Mouse (Mus musculus): ENCODE results near the gene Mtmr2.

Mtmr2 gene

DNA sequence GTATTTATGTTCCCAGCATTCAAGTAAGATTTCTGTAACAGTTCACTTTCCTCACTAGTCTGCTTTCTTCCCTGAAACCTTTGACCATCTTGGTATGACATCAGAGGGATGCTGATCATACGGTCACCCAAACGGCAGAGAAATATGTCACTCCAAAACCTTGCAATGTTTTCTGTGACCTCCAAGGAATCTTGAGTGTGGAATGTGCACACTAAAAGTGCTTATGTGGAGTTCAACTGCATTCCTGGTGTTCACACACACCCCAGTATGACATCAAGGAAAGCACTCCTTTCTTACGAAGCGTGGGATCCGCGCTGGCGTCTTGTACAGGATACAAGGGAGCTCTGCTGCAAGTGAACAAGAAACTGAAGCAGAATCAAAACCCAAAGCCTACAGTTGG, 58.6 kb downstream of the Mtmr2 start:
- in situ Hi-C loops (cut with MboI): no loop called here

DNA sequence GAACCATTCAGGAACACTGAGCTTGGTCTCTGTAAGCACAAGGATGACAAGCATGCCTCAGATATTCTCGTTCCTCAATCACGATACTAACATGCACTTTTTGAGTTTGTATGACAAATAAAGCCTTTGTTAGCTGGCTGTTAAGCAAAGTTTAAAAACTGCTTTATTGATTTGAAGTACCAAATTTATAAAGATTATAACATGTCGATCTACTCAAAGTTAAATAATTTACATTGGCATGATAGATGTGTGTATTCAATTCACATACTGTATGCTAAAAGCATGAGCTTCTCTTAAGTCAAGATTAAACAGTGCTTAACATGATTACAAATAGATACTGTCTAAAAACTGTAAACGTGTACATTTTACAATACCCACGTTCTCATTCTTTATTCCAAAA, 59.4 kb downstream of the Mtmr2 start:
- in situ Hi-C loops (cut with MboI): no loop called here

DNA sequence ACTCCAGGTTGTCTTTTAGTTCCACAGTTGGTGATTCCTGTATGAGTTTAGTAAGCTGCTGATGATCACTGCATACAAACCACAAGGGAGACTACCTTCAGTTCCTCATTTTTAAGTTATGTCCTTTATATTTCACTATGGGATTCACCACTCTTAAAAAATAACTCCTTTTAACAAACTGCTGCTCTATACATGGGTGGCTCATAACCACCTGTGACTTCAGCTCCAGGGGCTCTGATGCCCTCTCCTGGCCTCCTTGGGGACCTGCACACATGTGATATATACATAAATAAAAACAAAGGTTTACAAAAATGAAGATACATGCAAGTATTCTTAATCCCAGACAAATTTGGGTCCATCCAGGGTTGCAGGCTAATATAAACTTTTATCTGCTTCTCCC, 61.7 kb downstream of the Mtmr2 start:
- in situ Hi-C loops (cut with MboI): no loop called here

DNA sequence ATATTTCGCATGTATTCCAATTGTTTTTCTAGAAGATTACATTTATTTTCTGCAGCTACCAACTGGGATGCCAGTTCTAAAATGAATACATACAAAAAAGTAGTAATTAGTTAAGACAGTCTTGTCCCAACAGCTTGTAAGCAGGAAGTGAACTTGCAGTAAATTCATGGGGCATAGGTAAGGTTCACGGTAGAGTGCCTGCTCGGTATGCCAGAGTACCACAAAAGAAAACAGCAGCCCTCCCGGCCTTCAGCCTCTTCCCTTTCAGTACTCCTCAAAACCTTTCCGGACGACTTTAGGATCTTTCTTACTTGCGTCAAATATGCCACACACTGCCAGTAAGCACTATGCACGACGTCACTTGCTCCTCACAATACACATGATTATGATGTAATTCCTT, 70.2 kb downstream of the Mtmr2 start:
- in situ Hi-C loops (cut with MboI): no loop called here

DNA sequence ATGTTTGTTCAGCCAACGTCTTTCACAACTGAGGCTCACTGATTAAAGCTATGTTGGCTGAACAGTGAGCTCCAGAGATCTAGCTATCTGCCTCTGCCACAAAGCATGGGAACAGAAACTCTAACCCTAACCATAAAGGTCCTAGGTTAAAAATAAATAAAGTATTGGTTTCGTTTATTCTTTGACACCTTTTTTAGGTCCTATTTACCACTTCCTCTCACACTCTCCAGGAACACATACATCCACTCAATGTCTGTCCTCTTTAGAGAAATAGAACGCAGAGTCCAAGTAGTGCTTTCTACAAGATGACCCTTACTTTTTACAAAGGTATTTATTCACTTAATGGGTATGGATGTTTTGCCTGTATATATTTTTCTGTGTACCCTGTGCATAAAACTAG, 72.6 kb downstream of the Mtmr2 start:
- in situ Hi-C loops (cut with MboI): no loop called here

DNA sequence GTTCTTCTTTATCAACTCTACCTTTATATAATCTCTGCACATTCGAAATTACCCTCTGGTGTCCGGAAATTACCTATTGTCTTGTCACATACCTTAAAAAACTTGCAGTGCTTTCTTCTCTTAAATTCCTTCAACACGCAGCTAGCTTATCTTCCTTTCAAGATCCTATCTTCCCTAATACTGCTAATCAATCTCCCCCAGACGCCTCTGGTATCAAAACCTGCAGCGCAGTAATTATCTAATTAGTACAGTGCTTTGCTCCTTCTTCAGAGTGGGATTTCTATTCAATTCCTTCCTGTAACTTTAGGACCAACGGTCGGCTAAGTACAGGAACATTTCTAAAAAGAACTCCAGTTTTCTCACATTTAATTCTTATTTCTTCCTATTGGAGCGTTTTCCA, 77.7 kb downstream of the Mtmr2 start:
- in situ Hi-C loops (cut with MboI): no loop called here

DNA sequence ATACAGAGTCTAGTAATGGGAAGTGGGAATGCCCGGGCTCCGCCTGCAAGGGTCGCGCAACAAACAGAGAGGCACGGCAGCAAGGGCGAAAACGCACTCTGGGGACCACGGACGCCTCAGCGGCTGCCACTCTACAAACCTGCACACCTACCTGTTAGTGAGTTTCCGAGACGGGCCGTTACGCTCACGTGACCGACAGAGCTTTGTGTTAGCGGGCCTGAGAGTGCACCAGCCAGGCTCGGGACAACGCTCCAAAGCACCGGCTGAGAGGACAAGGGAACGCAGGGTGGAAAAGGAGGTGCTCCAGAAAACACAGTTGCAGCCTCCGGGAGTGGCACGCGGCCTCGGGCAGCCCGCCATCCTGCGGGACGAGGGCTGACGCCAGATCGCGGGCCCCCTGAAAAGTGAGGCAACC, 78.2 kb downstream of the Mtmr2 start:
- in situ Hi-C loops (cut with MboI): no loop called here

DNA sequence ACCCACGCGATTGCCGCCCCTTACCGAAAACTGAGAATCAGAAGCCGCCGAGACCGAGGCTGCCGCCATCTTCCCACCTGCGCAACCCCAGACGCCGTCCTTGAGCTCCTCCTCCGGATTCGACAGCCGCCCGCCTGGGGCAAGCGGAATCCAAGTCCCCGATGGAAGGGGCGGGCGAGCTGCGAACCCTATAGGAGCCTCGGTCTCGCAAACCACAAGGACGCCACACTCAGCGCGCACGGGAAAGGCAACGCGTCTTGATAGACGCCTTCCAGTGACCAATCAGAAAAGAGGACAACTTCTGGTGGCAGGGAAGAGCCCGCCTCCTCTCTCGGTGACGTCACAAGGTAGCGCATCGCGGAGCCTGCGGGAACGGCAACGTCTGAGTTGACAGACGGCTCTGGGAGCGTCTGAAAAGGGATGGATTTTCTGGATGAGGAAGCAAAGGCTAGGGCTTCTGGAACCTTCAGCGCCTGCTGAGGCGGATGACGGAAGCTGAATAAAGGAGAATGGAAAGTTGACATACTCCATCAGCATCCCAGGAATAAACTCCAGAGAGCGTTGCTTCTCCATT, 78.7 kb downstream of the Mtmr2 start, which contains the start of gene Cep57:
TSS of gene Cep57 (minus strand) at position 276 of the 574 bp plus-strand sequence.
- in situ Hi-C loops (cut with MboI): no loop called here

DNA sequence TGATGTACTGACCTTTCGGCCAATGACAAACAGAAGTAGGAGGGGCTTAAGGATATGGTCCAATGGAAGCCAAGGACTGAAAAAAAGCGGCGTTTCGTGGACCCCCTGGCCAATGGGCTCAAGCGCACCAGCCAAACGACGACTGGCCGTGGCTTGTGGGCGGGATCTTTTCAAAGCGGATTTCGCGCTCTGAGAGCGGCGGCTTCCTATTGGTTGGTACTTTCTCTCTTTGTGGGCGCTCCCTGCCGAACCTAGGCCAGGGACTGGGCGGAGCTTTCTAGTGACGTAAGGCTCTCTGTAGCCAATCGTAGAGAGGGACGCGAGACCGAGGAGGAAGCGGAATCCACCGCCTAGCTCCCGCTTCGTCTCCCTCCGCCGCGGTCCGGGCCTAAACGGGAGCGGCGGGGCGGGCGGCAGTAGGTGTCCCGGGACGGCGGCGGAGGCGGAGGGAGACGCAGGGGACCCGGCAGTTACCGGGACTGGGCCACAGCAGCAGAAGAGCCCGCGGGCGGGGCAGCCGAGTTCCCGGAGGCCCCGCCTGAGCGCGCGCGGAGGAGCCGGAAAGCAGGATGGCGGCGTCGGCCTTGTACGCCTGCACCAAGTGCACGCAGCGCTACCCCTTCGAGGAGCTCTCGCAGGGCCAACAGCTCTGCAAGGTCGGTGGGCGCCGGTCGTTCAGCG, 79.3 kb downstream of the Mtmr2 start, which contains the start of gene Fam76b:
TSS of gene Fam76b (plus strand) at position 311 of the 681 bp plus-strand sequence.
- in situ Hi-C loops (cut with MboI): no loop called here

DNA sequence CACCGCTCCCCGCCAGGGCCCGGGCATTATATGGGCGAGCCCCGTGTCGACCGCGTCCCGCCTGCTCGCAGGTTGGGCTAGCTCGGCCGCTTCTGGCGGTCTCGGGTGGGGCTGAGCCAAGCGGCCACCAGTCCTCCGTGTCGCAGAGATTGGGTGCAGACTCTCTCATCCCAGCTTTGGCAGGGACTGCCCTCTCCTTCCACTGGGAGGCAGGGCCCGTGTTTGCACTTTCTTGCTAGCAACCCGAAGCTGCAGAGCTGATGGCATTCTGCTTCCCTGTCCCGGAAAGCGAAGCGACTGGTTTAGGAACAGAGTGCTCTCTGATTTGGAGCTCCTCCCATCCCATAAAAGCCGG, 79.9 kb downstream of the Mtmr2 start:
- in situ Hi-C loops (cut with MboI): no loop called here

DNA sequence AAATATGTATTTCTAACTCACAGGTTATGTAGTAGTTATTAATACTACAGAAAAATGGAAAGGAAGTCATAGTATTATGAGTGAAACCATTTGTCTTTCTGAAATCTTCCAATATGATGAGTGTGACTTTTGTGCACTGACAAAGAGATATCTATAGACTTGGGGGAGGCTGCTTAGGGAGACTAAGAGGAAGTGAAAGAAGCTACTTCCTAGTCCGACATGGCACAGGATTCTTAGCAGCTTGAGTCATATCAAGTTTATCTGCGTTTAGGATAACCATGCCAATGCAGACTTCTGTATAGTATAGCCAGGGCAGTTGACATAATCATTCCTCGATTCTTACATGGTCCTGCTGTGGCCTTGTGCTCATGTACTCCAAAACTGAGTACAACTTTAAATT, 87.0 kb downstream of the Mtmr2 start:
- in situ Hi-C loops (cut with MboI): no loop called here

DNA sequence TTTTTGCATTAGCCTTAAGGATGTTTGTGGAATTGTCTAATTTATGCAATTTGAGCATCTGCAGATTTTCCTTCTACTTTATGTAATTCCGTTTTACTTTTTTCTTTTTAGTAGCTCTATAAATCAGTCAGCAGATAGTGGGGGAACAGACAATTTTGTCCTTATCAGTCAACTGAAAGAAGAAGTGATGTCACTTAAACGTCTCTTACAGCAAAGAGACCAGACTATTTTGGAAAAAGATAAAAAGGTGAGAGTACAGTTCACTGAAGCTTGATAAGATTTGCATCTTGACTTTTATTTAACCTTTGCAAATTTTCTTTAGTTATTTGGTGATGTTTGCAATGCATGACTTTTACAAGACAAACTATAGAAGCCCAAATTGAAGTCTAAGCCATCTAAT, 88.5 kb downstream of the Mtmr2 start:
- in situ Hi-C loops (cut with MboI): no loop called here

DNA sequence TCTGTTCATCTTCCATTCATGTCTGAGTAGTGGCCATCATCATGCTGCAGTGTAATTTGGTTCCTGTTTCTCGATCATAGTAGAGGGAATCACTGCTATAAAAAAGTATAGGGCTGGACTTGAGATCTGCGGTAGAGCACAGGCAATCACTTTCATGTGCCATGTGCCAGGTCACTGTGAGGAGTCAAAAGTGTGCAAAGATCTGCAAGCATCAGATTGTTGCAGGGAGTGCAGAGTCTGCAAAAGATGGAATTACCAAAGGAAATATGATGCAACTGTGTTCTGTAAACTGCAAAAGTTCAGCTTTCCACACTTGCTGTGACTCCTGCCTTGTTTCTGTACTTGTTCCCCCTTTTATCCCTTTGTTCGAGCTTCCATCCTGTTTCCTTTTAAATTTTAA, 99.4 kb downstream of the Mtmr2 start:
- in situ Hi-C loops (cut with MboI): no loop called here

DNA sequence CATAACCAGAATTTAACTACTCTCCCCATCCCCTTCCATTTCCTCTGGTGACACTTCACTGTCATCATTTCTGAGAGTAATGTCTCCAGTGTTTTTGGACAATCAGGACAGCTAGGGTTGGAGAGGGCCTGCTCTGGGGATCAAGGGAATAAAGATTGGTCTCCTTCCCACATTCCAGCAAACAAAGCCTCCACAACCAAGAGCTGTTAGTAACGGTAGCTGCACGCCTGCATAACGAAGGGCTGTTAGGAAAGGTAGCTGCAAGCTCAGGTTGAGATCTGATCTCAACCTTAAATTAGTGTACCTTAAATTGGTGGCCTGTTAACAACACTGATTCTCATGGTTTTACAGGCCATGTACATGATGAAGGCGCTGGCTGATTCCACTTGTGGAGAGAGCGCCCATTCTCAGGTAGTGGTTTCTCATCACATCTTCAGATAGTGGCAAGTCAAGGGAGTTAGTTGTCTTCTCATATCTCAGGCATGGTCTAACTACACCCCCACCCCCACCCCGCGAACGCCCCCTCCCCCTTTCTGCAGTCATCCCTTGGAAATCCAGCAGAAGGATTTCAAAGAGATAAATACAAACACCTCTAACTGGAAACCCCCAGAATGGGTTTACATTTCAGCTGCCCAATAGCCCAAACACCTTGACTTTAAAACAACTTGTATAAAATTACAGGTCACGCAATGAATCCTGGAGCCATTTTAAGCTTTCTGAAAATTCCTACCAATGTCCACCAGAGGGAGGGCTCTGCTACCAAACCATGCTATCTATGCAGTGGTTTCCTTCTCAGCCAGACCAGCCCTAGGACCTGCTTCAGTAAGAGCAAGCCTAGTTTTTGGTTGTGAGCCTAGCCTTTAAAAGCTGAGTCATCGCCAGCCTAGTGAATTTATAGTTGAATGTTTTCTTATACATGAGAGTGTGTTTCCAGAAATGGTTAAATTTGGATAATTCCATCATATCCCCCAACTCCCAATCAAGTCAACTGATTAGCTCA, 100.6 kb downstream of the Mtmr2 start:
- in situ Hi-C loops (cut with MboI): no loop called here

DNA sequence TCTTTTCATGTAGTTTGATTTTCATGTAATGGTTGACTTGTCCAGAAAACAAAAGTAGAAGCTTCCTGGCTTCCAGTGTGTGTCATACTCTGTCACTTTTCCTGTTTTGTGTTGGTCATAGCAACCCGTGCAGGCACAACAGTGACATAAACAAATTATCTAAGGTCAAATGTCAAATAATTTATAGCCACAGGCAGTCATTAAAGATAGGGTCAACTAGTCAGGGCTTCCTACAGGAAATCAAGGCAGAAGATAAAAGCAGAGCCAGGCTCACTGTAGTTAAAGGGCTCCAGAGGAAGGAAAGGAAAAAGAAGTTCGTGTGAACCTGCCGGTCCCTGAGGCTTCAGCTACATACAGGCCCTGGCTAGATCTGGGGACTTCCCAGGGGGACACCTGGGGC, 105.7 kb downstream of the Mtmr2 start:
- in situ Hi-C loops (cut with MboI): no loop called here

All from mature B cell (primary cell).